Mouse (Mus musculus): ENCODE results near the gene Slc25a51. TPM values are rescaled to one million over a fixed set of nuclear protein-coding genes. Genes with fewer than 3 reads are reported as not detected.
"Not testable (repeated sequence)": the region's sequence is repeated elsewhere in the genome, so short reads cannot be mapped to it uniquely, and the experiment has no call there.

Slc25a51 gene
- polyA plus RNA-seq, 1 experiment from 2014 or later, result 81.0 TPM

- no peak overlapping the region for H3K4me3 ChIP-seq
- 43% methylated on average over 8 of the region's 8 CpGs for WGBS (ENCODE audit: insufficient replicate concordance)
- no peak overlapping the region for H3K27ac ChIP-seq
- H3K9me3 ChIP-seq (replicated peaks), result no peaks in the 10 kb centered on the region
- ATAC-seq, result no peak
- H3K9ac ChIP-seq, result no peak overlapping the region
- 0 out of 2 replicates have a peak, but pooled peaks cover 7% of the 10 kb centered on the region for H3K4me1 ChIP-seq
- no peaks in the 10 kb centered on the region for H3K27me3 ChIP-seq (replicated peaks)
- H3K4me2 ChIP-seq, result no peak overlapping the region
- peaks cover 46% of the 10 kb centered on the region for H3K36me3 ChIP-seq
Measured at GRCm38 (mm10) chr4:45392994-45393393, 15.6 kb downstream of the Slc25a51 start.

GRCm38 (mm10) chr4:45392572-45392971, 16.0 kb downstream of the Slc25a51 start:
- no peak overlapping the region for H3K27ac ChIP-seq
- WGBS (ENCODE audit: insufficient replicate concordance), result 70% methylated on average over 11 of the region's 11 CpGs
- no peak overlapping the region for H3K4me2 ChIP-seq
- ATAC-seq, result no peak
- peaks cover 42% of the 10 kb centered on the region for H3K36me3 ChIP-seq
- 0 out of 2 replicates have a peak, but pooled peaks cover 4% of the 10 kb centered on the region for H3K4me1 ChIP-seq
- H3K27me3 ChIP-seq (replicated peaks), result no peaks in the 10 kb centered on the region
- no peaks in the 10 kb centered on the region for H3K9me3 ChIP-seq (replicated peaks)
- no peak overlapping the region for H3K9ac ChIP-seq
- no peak overlapping the region for H3K4me3 ChIP-seq

GRCm38 (mm10) chr4:45392099-45392498, 16.5 kb downstream of the Slc25a51 start:
- peaks cover 37% of the 10 kb centered on the region for H3K36me3 ChIP-seq
- H3K4me1 ChIP-seq, result 0 out of 2 replicates have a peak, but pooled peaks cover 4% of the 10 kb centered on the region
- no peak overlapping the region for H3K27ac ChIP-seq
- no peaks in the 10 kb centered on the region for H3K27me3 ChIP-seq (replicated peaks)
- H3K9me3 ChIP-seq (replicated peaks), result no peaks in the 10 kb centered on the region
- WGBS (ENCODE audit: insufficient replicate concordance), result 62% methylated on average over 4 of the region's 4 CpGs
- H3K4me3 ChIP-seq, result no peak overlapping the region
- no peak overlapping the region for H3K9ac ChIP-seq
- no peak overlapping the region for H3K4me2 ChIP-seq
- no peak for ATAC-seq

DNA sequence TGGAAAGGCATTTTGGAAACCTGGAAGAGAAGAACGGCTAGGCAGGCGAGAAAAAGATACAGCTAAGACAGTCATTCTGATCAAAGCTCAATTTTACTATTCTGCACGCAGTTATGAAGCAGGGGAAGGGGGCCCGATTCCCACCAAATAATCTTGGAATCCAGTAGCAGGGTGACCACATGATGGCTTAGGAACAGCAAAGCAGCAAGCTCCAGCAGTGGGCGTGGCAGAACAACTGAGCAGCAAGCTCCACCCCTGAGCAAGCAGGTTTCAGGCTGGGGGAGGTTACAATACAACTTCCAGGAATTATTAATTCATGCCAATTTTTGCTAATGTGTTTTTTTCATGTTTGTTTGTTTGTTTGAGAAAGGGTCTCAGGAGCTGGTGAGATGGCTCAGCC, 21.3 kb downstream of the Slc25a51 start:
- ATAC-seq; H3K4me1 ChIP-seq; H3K4me3 ChIP-seq; H3K9me3 ChIP-seq (replicated peaks); H3K4me2 ChIP-seq; H3K36me3 ChIP-seq; H3K9ac ChIP-seq; H3K27ac ChIP-seq; H3K27me3 ChIP-seq (replicated peaks): not testable (repeated sequence)
- 79% methylated on average over 5 of the region's 5 CpGs for WGBS (ENCODE audit: insufficient replicate concordance)

GRCm38 (mm10) chr4:45382133-45382532, 26.4 kb downstream of the Slc25a51 start:
- WGBS (ENCODE audit: insufficient replicate concordance), result 76% methylated on average over 2 of the region's 2 CpGs
- not testable (repeated sequence) for H3K9me3 ChIP-seq (replicated peaks); H3K9ac ChIP-seq; H3K4me2 ChIP-seq; ATAC-seq; H3K4me1 ChIP-seq; H3K36me3 ChIP-seq; H3K27me3 ChIP-seq (replicated peaks); H3K27ac ChIP-seq; H3K4me3 ChIP-seq

GRCm38 (mm10) chr4:45380903-45381580, 27.5 kb downstream of the Slc25a51 start:
- H3K9me3 ChIP-seq (replicated peaks); ATAC-seq; H3K9ac ChIP-seq; H3K27ac ChIP-seq; H3K4me1 ChIP-seq; H3K4me2 ChIP-seq; H3K27me3 ChIP-seq (replicated peaks); H3K4me3 ChIP-seq: not testable (repeated sequence)
- H3K36me3 ChIP-seq, result peaks cover 18% of the 10 kb centered on the region
- 81% methylated on average over 10 of the region's 10 CpGs for WGBS (ENCODE audit: insufficient replicate concordance)

GRCm38 (mm10) chr4:45376573-45376972, 32.0 kb downstream of the Slc25a51 start:
- Histone ChIP-seq H3K27ac (no peak overlapping the region), H3K9ac (no peak overlapping the region), H3K36me3 (peaks cover 62% of the 10 kb centered on the region), H3K27me3 (replicated peaks) (no peaks in the 10 kb centered on the region), H3K4me1 (no peaks in the 10 kb centered on the region), H3K4me2 (no peak overlapping the region), H3K9me3 (replicated peaks) (no peaks in the 10 kb centered on the region), H3K4me3 (no peak overlapping the region)
- WGBS (ENCODE audit: insufficient replicate concordance), result 78% methylated on average over 4 of the region's 4 CpGs
- ATAC-seq, result no peak

DNA sequence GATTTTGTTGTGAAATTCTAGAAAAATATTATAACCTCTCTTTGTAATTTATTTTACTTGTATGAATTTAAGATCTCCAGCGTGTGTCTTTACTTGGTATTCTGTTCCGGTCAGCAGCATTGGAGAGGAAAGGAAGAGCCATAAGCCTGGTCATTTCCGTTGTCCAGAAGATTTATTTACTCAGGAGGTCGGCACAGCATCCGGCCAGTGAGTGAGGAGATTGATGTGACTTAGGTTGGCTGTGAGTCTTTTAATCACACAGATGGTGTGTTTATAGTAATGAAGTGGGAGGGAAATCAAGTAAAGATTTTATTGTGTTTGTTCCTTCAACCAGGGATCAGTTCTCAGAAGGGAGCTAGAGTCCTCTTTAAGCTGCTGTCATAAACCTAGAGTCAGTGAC, 33.7 kb downstream of the Slc25a51 start:
- Histone ChIP-seq H3K27ac (no peak overlapping the region), H3K27me3 (replicated peaks) (no peaks in the 10 kb centered on the region), H3K4me1 (no peaks in the 10 kb centered on the region), H3K9me3 (replicated peaks) (no peaks in the 10 kb centered on the region), H3K4me3 (no peak overlapping the region), H3K4me2 (no peak overlapping the region), H3K9ac (no peak overlapping the region), H3K36me3 (peaks cover 78% of the 10 kb centered on the region)
- WGBS (ENCODE audit: insufficient replicate concordance), result 81% methylated on average over 5 of the region's 5 CpGs
- no peak for ATAC-seq

GRCm38 (mm10) chr4:45371261-45371660, 37.3 kb downstream of the Slc25a51 start:
- H3K9ac ChIP-seq, result no peak overlapping the region
- no peak overlapping the region for H3K4me3 ChIP-seq
- no peak overlapping the region for H3K4me2 ChIP-seq
- no peaks in the 10 kb centered on the region for H3K27me3 ChIP-seq (replicated peaks)
- no peaks in the 10 kb centered on the region for H3K4me1 ChIP-seq
- 83% methylated on average over 3 of the region's 3 CpGs for WGBS (ENCODE audit: insufficient replicate concordance)
- no peaks in the 10 kb centered on the region for H3K9me3 ChIP-seq (replicated peaks)
- ATAC-seq, result no peak
- H3K36me3 ChIP-seq, result peaks cover 84% of the 10 kb centered on the region
- H3K27ac ChIP-seq, result no peak overlapping the region

DNA sequence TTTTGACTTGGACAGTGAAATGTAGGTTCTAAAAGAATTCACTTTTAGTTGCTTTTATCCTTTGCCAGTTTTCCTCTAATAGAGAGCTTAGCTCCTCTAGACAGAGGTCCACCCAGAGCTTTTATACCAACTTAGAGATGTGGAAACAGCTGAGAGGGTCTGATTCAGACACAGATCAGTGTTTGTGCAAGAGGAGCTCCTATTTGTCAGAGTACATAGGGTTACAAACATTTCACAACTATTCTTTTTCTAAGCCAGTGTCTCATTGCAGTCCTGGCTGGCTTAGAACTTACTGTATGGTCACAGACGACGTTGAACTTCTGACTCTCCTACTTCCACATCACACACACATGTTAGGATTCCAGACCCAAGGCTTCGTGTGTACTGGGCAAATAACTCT, 51.9 kb downstream of the Slc25a51 start:
- Histone ChIP-seq H3K4me2 (no peak overlapping the region), H3K36me3 (peaks cover 49% of the 10 kb centered on the region), H3K9me3 (replicated peaks) (no peaks in the 10 kb centered on the region), H3K9ac (no peak overlapping the region), H3K4me1 (no peaks in the 10 kb centered on the region), H3K27me3 (replicated peaks) (no peaks in the 10 kb centered on the region), H3K4me3 (no peak overlapping the region), H3K27ac (no peak overlapping the region)
- 84% methylated on average over 3 of the region's 3 CpGs for WGBS (ENCODE audit: insufficient replicate concordance)
- no peak for ATAC-seq

Small RNAs within 50 kb of the gene (microRNA-seq; reads per million reads assigned to microRNA genes)
- gene Gm25692, result not detected

Other genes with a start within 250 kb of the Slc25a51 start
- gene Frmpd1, start 223.9 kb downstream of the Slc25a51 start, polyA plus RNA-seq (2016; fragmentation: Nextera tagmentation; extraction: Ambion mirVana), result 0.27 and 0.38 TPM in 2 replicates
- gene Trmt10b, start 111.6 kb downstream of the Slc25a51 start, polyA plus RNA-seq (2016; fragmentation: Nextera tagmentation; extraction: Ambion mirVana), result 8.7 and 8.8 TPM in 2 replicates
- gene Dcaf10, start 66.7 kb downstream of the Slc25a51 start, polyA plus RNA-seq (2016; fragmentation: Nextera tagmentation; extraction: Ambion mirVana), result 11.4 and 11.6 TPM in 2 replicates
- 90.7 and 92.0 TPM in 2 replicates for gene Exosc3, start 66.0 kb downstream of the Slc25a51 start, polyA plus RNA-seq (2016; fragmentation: Nextera tagmentation; extraction: Ambion mirVana)
- gene Shb, start 123.7 kb upstream of the Slc25a51 start, polyA plus RNA-seq (2016; fragmentation: Nextera tagmentation; extraction: Ambion mirVana), result 8.7 and 9.9 TPM in 2 replicates